Mouse (Mus musculus): ENCODE data around the gene Bend3. TPM values are rescaled to one million over a fixed set of nuclear protein-coding genes. Genes with fewer than 3 reads are reported as not detected.

Bend3 gene
- polyA plus RNA-seq, 1 experiment, result not detected

- TF ChIP-seq POLR2A (IDR thresholded peaks at IDR 0.05; ENCODE audit: insufficient read depth, low read depth, low read length), result no peak
- 53% methylated on average over 1 of the region's 1 CpGs for WGBS
- H3K4me1 ChIP-seq (ENCODE audit: control insufficient read depth, insufficient read depth, low read length), result peaks cover 4% of the 10 kb centered on the region; the same call in 1 of the 2 replicates
- no peak overlapping the region for H3K27ac ChIP-seq (ENCODE audit: insufficient read depth, low read depth, low read length)
- no peak overlapping the region for H3K4me3 ChIP-seq (ENCODE audit: insufficient read depth, low read depth, low read length)
Observed at GRCm38 (mm10) chr10:43534382-43534781, 55.8 kb downstream of the Bend3 start.

GRCm38 (mm10) chr10:43537652-43538051 is 59.0 kb downstream of the Bend3 start:
- Histone ChIP-seq H3K4me3 (ENCODE audit: insufficient read depth, low read depth, low read length) (no peak overlapping the region), H3K4me1 (ENCODE audit: control insufficient read depth, insufficient read depth, low read length) (peaks cover 4% of the 10 kb centered on the region; the same call in 1 of the 2 replicates), H3K27ac (ENCODE audit: insufficient read depth, low read depth, low read length) (no peak overlapping the region)
- no peak for TF ChIP-seq CTCF (IDR thresholded peaks at IDR 0.05; ENCODE audit: insufficient read depth, low read depth, low read length)
- TF ChIP-seq POLR2A (IDR thresholded peaks at IDR 0.05; ENCODE audit: insufficient read depth, low read depth, low read length), result no peak
- WGBS, result 94% methylated on average over 7 of the region's 7 CpGs

DNA sequence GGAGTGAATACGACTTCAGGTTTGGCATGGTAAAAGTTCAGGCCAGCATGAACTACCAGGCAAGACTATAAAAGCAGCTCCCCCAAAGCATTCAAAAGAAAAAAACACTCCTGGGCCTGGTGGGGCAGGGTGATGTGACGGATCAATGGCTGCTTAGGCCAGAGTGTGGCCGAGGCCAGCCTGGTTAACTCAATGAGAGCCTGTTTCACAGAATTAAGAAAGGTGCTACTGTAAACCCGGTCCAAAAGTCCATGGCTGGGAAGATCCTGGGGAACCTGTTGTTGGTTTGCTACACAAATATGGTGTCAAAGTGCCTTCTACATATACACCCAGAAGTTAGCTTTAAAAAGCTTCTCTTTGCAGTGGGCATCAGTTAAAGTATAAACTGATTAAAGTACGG is 60.2 kb downstream of the Bend3 start:
- Histone ChIP-seq H3K27ac (ENCODE audit: insufficient read depth, low read depth, low read length) (no peak overlapping the region), H3K4me3 (ENCODE audit: insufficient read depth, low read depth, low read length) (no peak overlapping the region), H3K4me1 (ENCODE audit: control insufficient read depth, insufficient read depth, low read length) (peaks cover 4% of the 10 kb centered on the region; the same call in 1 of the 2 replicates)
- no peak for TF ChIP-seq CTCF (IDR thresholded peaks at IDR 0.05; ENCODE audit: insufficient read depth, low read depth, low read length)
- TF ChIP-seq POLR2A (IDR thresholded peaks at IDR 0.05; ENCODE audit: insufficient read depth, low read depth, low read length), result no peak
- WGBS, result 68% methylated on average over 5 of the region's 5 CpGs

DNA sequence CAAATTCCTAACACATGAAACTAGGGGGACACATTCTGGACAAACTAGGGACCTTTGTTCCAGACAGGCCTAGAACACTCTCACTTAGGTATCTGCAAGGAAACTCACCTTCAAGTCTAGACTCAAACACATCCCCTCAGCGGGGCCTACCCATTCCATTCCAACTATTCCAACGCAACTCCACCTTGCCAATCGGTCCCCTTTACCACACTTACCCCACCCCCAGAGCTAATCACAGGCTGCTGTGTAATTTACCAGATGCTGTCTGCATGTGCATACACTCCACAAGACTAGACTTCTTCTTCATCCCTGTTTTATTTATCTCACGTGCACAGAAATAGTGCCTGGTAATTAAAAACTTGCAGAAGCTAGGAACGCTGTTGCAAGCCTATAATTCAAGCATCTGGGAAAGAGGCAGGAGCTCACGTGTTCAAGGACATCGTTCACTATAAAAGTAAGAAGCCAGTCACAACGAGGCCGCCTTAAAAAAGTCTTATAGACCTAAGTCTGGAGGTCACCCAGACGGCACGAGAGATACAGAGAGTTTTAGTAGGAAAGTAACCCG is 61.2 kb downstream of the Bend3 start:
- 7% methylated on average over 12 of the region's 12 CpGs for WGBS
- no peak overlapping the region for H3K27ac ChIP-seq (ENCODE audit: insufficient read depth, low read depth, low read length)
- H3K4me1 ChIP-seq (ENCODE audit: control insufficient read depth, insufficient read depth, low read length), result peaks cover 4% of the 10 kb centered on the region; the same call in 1 of the 2 replicates
- no peak for TF ChIP-seq POLR2A (IDR thresholded peaks at IDR 0.05; ENCODE audit: insufficient read depth, low read depth, low read length)
- TF ChIP-seq CTCF (IDR thresholded peaks at IDR 0.05; ENCODE audit: insufficient read depth, low read depth, low read length), result no peak
- H3K4me3 ChIP-seq (ENCODE audit: insufficient read depth, low read depth, low read length), result peak overlapping the region; percentile 82; the same call in 1 of the 2 replicates

DNA sequence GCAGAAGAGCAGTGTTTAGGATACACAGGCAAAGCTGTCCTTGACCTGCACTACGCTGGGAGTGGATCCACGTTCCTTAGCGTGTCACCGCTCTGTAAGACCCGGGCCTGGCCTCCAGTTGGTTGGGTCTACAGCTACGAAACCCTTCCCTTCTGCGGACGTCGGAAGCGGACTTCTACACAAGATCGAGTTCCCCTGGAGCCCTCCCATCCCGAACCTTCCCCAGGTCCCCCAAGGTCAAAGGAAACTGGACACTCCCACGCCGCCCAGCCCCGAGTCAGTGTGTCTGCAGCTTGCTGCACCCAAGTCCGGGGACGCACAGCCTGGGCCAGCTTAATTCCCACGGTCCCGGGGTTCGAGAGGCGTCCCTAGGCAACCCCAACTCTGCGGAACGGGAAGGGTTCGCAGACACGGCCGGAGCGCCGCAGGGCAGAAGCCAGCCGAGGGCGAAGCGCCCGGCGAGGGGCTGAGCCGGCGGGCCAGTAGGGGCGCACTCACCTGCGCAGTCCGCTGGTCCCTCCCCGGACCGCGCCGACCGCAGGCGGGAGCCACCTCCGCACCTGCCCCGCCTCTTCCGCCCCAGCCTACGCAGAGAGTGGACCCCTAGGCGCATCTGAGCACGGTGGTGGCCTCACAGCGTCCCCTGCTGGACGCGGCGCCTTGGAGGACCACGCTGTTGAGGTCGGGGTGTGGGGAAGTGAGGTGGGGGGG is 62.0 kb downstream of the Bend3 start, which contains the start of gene 1700021F05Rik:
Gene 1700021F05Rik (minus strand): TSS at position 553 of the 711 bp plus-strand sequence.
- H3K4me1 ChIP-seq (ENCODE audit: control insufficient read depth, insufficient read depth, low read length), result peaks cover 4% of the 10 kb centered on the region; the same call in 1 of the 2 replicates
- TF ChIP-seq POLR2A (IDR thresholded peaks at IDR 0.05; ENCODE audit: insufficient read depth, low read depth, low read length) (peak; percentile 91), CTCF (IDR thresholded peaks at IDR 0.05; ENCODE audit: insufficient read depth, low read depth, low read length) (peak; percentile 94)
- under 1% methylated on average over 55 of the region's 56 CpGs for WGBS

DNA sequence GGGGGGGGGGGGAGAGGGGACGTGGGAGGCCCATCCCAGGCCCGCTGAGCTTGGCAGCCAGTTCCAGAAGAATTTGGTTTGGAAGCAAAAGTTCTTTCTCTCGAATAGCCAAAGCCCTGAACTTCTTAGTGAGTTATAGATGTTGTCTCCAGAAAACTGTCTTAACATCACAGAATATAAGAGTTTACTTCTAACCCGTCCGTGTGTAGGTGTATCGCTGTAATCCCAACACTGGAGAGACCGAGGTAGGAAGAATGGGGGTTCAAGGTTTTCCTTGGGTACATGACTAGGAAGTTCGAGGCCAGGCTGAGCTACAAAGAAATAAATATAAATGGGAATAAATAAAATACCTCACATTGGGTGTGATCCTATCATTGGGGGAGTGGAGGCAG is 62.5 kb downstream of the Bend3 start:
- Histone ChIP-seq H3K4me3 (ENCODE audit: insufficient read depth, low read depth, low read length) (no peak overlapping the region), H3K4me1 (ENCODE audit: control insufficient read depth, insufficient read depth, low read length) (peaks cover 4% of the 10 kb centered on the region; the same call in 1 of the 2 replicates), H3K27ac (ENCODE audit: insufficient read depth, low read depth, low read length) (no peak overlapping the region)
- TF ChIP-seq POLR2A (IDR thresholded peaks at IDR 0.05; ENCODE audit: insufficient read depth, low read depth, low read length), result no peak
- no peak for TF ChIP-seq CTCF (IDR thresholded peaks at IDR 0.05; ENCODE audit: insufficient read depth, low read depth, low read length)
- 29% methylated on average over 8 of the region's 8 CpGs for WGBS

More for the DNA sequence above, 62.0 kb downstream of the Bend3 start, which contains the start of gene 1700021F05Rik:
- Histone ChIP-seq H3K27ac (ENCODE audit: insufficient read depth, low read depth, low read length) (peak within 1 kb of the TSS; percentile 72), H3K4me3 (ENCODE audit: insufficient read depth, low read depth, low read length) (peak within 1 kb of the TSS; percentile 82)

- H3K4me3 ChIP-seq (ENCODE audit: insufficient read depth, low read depth, low read length), result no peak overlapping the region
- no peaks in the 10 kb centered on the region for H3K4me1 ChIP-seq (ENCODE audit: control insufficient read depth, insufficient read depth, low read length)
- TF ChIP-seq CTCF (IDR thresholded peaks at IDR 0.05; ENCODE audit: insufficient read depth, low read depth, low read length), result no peak
- TF ChIP-seq POLR2A (IDR thresholded peaks at IDR 0.05; ENCODE audit: insufficient read depth, low read depth, low read length), result no peak
- 61% methylated on average over 5 of the region's 5 CpGs for WGBS
- H3K27ac ChIP-seq (ENCODE audit: insufficient read depth, low read depth, low read length), result no peak overlapping the region
Observed at GRCm38 (mm10) chr10:43549411-43549810, 70.8 kb downstream of the Bend3 start.

- Histone ChIP-seq H3K27ac (ENCODE audit: insufficient read depth, low read depth, low read length) (no peak overlapping the region), H3K4me1 (ENCODE audit: control insufficient read depth, insufficient read depth, low read length) (no peaks in the 10 kb centered on the region), H3K4me3 (ENCODE audit: insufficient read depth, low read depth, low read length) (no peak overlapping the region)
- no peak for TF ChIP-seq POLR2A (IDR thresholded peaks at IDR 0.05; ENCODE audit: insufficient read depth, low read depth, low read length)
- no peak for TF ChIP-seq CTCF (IDR thresholded peaks at IDR 0.05; ENCODE audit: insufficient read depth, low read depth, low read length)
- 46% methylated on average over 3 of the region's 3 CpGs for WGBS
Observed at GRCm38 (mm10) chr10:43550923-43551322, 72.3 kb downstream of the Bend3 start.

- TF ChIP-seq CTCF (IDR thresholded peaks at IDR 0.05; ENCODE audit: insufficient read depth, low read depth, low read length) (no peak), POLR2A (IDR thresholded peaks at IDR 0.05; ENCODE audit: insufficient read depth, low read depth, low read length) (no peak)
- Histone ChIP-seq H3K4me1 (ENCODE audit: control insufficient read depth, insufficient read depth, low read length) (no peaks in the 10 kb centered on the region), H3K4me3 (ENCODE audit: insufficient read depth, low read depth, low read length) (no peak overlapping the region), H3K27ac (ENCODE audit: insufficient read depth, low read depth, low read length) (no peak overlapping the region)
- 49% methylated on average over 3 of the region's 3 CpGs for WGBS
Observed at GRCm38 (mm10) chr10:43551388-43551787, 72.8 kb downstream of the Bend3 start.
